In genomic region chr10:64086183-64086566, GRCm38 (mm10) we compare ENCODE assay signal across 11 mouse cellular contexts. TPM values are rescaled to one million over a fixed set of nuclear protein-coding genes. Genes with fewer than 3 reads are reported as not detected.
DNase-seq lines count a peak whose midpoint lies in the region; ATAC-seq and TF ChIP-seq lines count a peak whose summit lies in the region.
"Had no signal": no experiment of that assay in that cellular context is flagged by ENCODE, and none has a peak within 500 bp of the region (broad histone marks: within the 10 kb centered on the region; RNA-seq: fewer than 3 reads in every experiment).

No protein-coding gene starts in this region.

- TF ChIP-seq CTCF in midbrain, postnatal 0 days (IDR thresholded peaks at IDR 0.05), result no peak

- ATAC-seq in heart, embryonic 14.5 days (ENCODE audit: insufficient number of reproducible peaks, insufficient read depth, low FRiP score, low read depth), result no peak
- ATAC-seq in embryonic facial prominence, embryonic 13.5 days (ENCODE audit: insufficient number of reproducible peaks, insufficient read depth, low FRiP score, low TSS enrichment, low read depth), result no peak
- ATAC-seq in hindbrain, embryonic 14.5 days (ENCODE audit: low FRiP score), result no peak
- ATAC-seq in midbrain, postnatal 0 days (ENCODE audit: low FRiP score), result no peak
- ATAC-seq: CD4-positive, CD25-positive, alpha-beta regulatory T cell, adult 4 months; liver, embryonic 12.5 days had no signal

- peaks cover 12% of the 10 kb centered on the region for H3K27me3 ChIP-seq in heart, embryonic 14.5 days (ENCODE audit: control insufficient read depth, insufficient read depth, low read length)
- peaks cover 42% of the 10 kb centered on the region for H3K27me3 ChIP-seq in embryonic facial prominence, embryonic 13.5 days
- peaks cover 4% of the 10 kb centered on the region; the same call in 1 of the 2 replicates for H3K27me3 ChIP-seq in hindbrain, embryonic 14.5 days (ENCODE audit: control insufficient read depth, insufficient read depth, low read length)
- H3K27me3 ChIP-seq in midbrain, postnatal 0 days (ENCODE audit: insufficient read depth, low read length), result peaks cover 3% of the 10 kb centered on the region; the same call in 1 of the 2 replicates

- H3K36me3 ChIP-seq in heart, embryonic 14.5 days (ENCODE audit: control insufficient read depth, insufficient read depth, low read length), result no peaks in the 10 kb centered on the region
- no peaks in the 10 kb centered on the region for H3K36me3 ChIP-seq in embryonic facial prominence, embryonic 13.5 days
- no peaks in the 10 kb centered on the region for H3K36me3 ChIP-seq in hindbrain, embryonic 14.5 days (replicated peaks; ENCODE audit: control insufficient read depth, insufficient read depth)
- H3K36me3 ChIP-seq in midbrain, postnatal 0 days (ENCODE audit: insufficient read depth, low read length), result no peaks in the 10 kb centered on the region
- H3K36me3 ChIP-seq: liver, embryonic 12.5 days had no signal

- no peak for DNase-seq in heart, postnatal 4 days
- DNase-seq in hindbrain, embryonic 14.5 days (ENCODE audit: low spot score), result no peak
- peak; percentile 12 for DNase-seq in midbrain, postnatal 0 days (ENCODE audit: low spot score)
- DNase-seq in gastrocnemius, postnatal 14 days, result no peak
- DNase-seq in T-cell, adult 2 months (ENCODE audit: low spot score), result no peak
- no peak for DNase-seq in ovary, postnatal 10 days (ENCODE audit: low spot score)
- DNase-seq: thymus, postnatal 25 days had no signal

- no peak overlapping the region for H3K9ac ChIP-seq in heart, embryonic 14.5 days (ENCODE audit: low read length)
- H3K9ac ChIP-seq in embryonic facial prominence, embryonic 13.5 days, result no peak overlapping the region
- peak overlapping the region; percentile 74 for H3K9ac ChIP-seq in hindbrain, embryonic 14.5 days
- peak overlapping the region; percentile 64 for H3K9ac ChIP-seq in midbrain, postnatal 0 days (replicated peaks; ENCODE audit: low read length, poor library complexity, severe bottlenecking)
- H3K9ac ChIP-seq: liver, embryonic 12.5 days had no signal

- WGBS in heart, embryonic 14.5 days, result 74% methylated on average over 16 of the region's 16 CpGs
- WGBS in embryonic facial prominence, embryonic 13.5 days, result 53% methylated on average over 16 of the region's 16 CpGs
- WGBS in hindbrain, embryonic 14.5 days, result 38% methylated on average over 16 of the region's 16 CpGs
- 53% methylated on average over 16 of the region's 16 CpGs for WGBS in midbrain, postnatal 0 days

- intact Hi-C loops in gastrocnemius, postnatal 14 days (cut with DNase I; ENCODE audit: low total_unique reads), result loop anchor here (10.0 kb wide), 1 partner anchor 189 kb away; no protein-coding TSS in a partner anchor

- H3K4me3 ChIP-seq in heart, embryonic 14.5 days (ENCODE audit: control insufficient read depth in 1 of 2, insufficient read depth in 1 of 2, low read depth in 1 of 2, low read length in 2 of 2), result no peak overlapping the region
- peak overlapping the region; percentile 47 for H3K4me3 ChIP-seq in embryonic facial prominence, embryonic 13.5 days
- peak overlapping the region; percentile 56 for H3K4me3 ChIP-seq in hindbrain, embryonic 14.5 days (replicated peaks; ENCODE audit: low read length)
- H3K4me3 ChIP-seq in midbrain, postnatal 0 days (ENCODE audit: low read depth, low read length), result peak overlapping the region; percentile 55
- H3K4me3 ChIP-seq: liver, embryonic 12.5 days had no signal

- H3K4me2 ChIP-seq in heart, embryonic 14.5 days (ENCODE audit: low read length), result peak overlapping the region; percentile 81; the same call in 1 of the 2 replicates
- peak overlapping the region; percentile 78 for H3K4me2 ChIP-seq in embryonic facial prominence, embryonic 13.5 days
- peak overlapping the region; percentile 87 for H3K4me2 ChIP-seq in hindbrain, embryonic 14.5 days (replicated peaks)
- H3K4me2 ChIP-seq in midbrain, postnatal 0 days (ENCODE audit: low read depth, low read length, poor library complexity, severe bottlenecking), result peak overlapping the region; percentile 71
- H3K4me2 ChIP-seq: liver, embryonic 12.5 days had no signal

- H3K27ac ChIP-seq in heart, embryonic 14.5 days (replicated peaks in 1 of 2; ENCODE audit: control insufficient read depth in 1 of 2, insufficient read depth in 1 of 2, low read depth in 2 of 2, low read length in 2 of 2), result no peak overlapping the region
- no peak overlapping the region for H3K27ac ChIP-seq in embryonic facial prominence, embryonic 13.5 days
- peak overlapping the region; percentile 2; the same call in 1 of the 2 replicates for H3K27ac ChIP-seq in hindbrain, embryonic 14.5 days
- H3K27ac ChIP-seq in midbrain, postnatal 0 days (ENCODE audit: low read depth, low read length), result no peak overlapping the region
- H3K27ac ChIP-seq: liver, embryonic 12.5 days had no signal

- H3K9me3 ChIP-seq in heart, embryonic 14.5 days (ENCODE audit: control insufficient read depth, low read length), result no peaks in the 10 kb centered on the region
- H3K9me3 ChIP-seq in embryonic facial prominence, embryonic 13.5 days, result no peaks in the 10 kb centered on the region
- no peaks in the 10 kb centered on the region for H3K9me3 ChIP-seq in hindbrain, embryonic 14.5 days (ENCODE audit: control insufficient read depth, low read length)
- H3K9me3 ChIP-seq in midbrain, postnatal 0 days (ENCODE audit: low read length), result no peaks in the 10 kb centered on the region
- H3K9me3 ChIP-seq: liver, embryonic 12.5 days had no signal

- peaks cover 10 to 29% of the 10 kb centered on the region in 2 experiments for H3K4me1 ChIP-seq in heart, embryonic 14.5 days (ENCODE audit: control insufficient read depth in 2 of 2, insufficient read depth in 2 of 2, low read length in 2 of 2)
- peaks cover 34% of the 10 kb centered on the region for H3K4me1 ChIP-seq in embryonic facial prominence, embryonic 13.5 days
- H3K4me1 ChIP-seq in hindbrain, embryonic 14.5 days (replicated peaks; ENCODE audit: control insufficient read depth, insufficient read depth, low read length), result peaks cover 12% of the 10 kb centered on the region
- H3K4me1 ChIP-seq in midbrain, postnatal 0 days (ENCODE audit: insufficient read depth, low read length), result no peaks in the 10 kb centered on the region
- H3K4me1 ChIP-seq: liver, embryonic 12.5 days had no signal

RNA-seq across cellular contexts. Expression of gene Lrrtm3, which starts 3.9 kb away (rescaled TPM):
- polyA plus RNA-seq in heart, embryonic 14.5 days (2014; fragmentation: Nextera tagmentation; extraction: Ambion mirVana), result 0.99 and 2.5 TPM in 2 replicates
- under 1 TPM; 0.14 to 0.36 TPM for total RNA-seq in heart, postnatal 4 days (2021)
- 9.9 and 13.1 TPM in 2 replicates for polyA plus RNA-seq in embryonic facial prominence, embryonic 13.5 days (2015; fragmentation: Nextera tagmentation; extraction: Ambion mirVana)
- polyA plus RNA-seq in hindbrain, embryonic 14.5 days (2014; fragmentation: Nextera tagmentation; extraction: Ambion mirVana), result 35.9 and 37.2 TPM in 2 replicates
- 45.2 and 50.9 TPM in 2 replicates for total RNA-seq in midbrain, postnatal 0 days (2014; rRNA removed)
- polyA plus RNA-seq in midbrain, postnatal 0 days (2015; fragmentation: Nextera tagmentation; extraction: Ambion mirVana), result 41.0 and 44.3 TPM in 2 replicates
- total RNA-seq in gastrocnemius, postnatal 14 days (2021), result under 1 TPM in 1 of 2 experiments, not detected in 1; 0.51 TPM
- polyA plus RNA-seq: CD4-positive, CD25-positive, alpha-beta regulatory T cell, adult 4 months had no signal

Comparison
In these comparisons a context has a peak if more than half of its experiments do, and no peak if none do; other contexts are left out.
1. H3K4me3 ChIP-seq: peak in embryonic facial prominence, embryonic 13.5 days (single experiment), hindbrain, embryonic 14.5 days (single experiment) and midbrain, postnatal 0 days (single experiment); none in heart, embryonic 14.5 days (0 of 2).
2. H3K9ac ChIP-seq: peak in hindbrain, embryonic 14.5 days (single experiment) and midbrain, postnatal 0 days (single experiment); none in heart, embryonic 14.5 days (single experiment) and embryonic facial prominence, embryonic 13.5 days (single experiment).
3. Peak in every context shown above with its lines, with median percentiles within 50 percentile points of each other: H3K4me2 ChIP-seq.